Mouse (Mus musculus): ENCODE data around the gene Sel1l3. TPM values are rescaled to one million over a fixed set of nuclear protein-coding genes. Genes with fewer than 3 reads are reported as not detected.

The Sel1l3 gene
- polyA plus RNA-seq, 1 experiment from 2014 or later: 28.9 TPM

GRCm38 (mm10) chr5:53174461-53174860 lies 39.3 kb downstream of the Sel1l3 start:
- Histone ChIP-seq H3K4me3 (ENCODE audit: low read length) (no peak overlapping the region), H3K36me3 (ENCODE audit: control insufficient read depth, insufficient read depth, low read length) (peaks cover 4% of the 10 kb centered on the region; the same call in 1 of the 2 replicates), H3K27ac (ENCODE audit: low read depth, low read length) (no peak overlapping the region), H3K4me1 (ENCODE audit: control insufficient read depth, insufficient read depth, low read length) (no peaks in the 10 kb centered on the region), H3K9me3 (ENCODE audit: control insufficient read depth, low read length) (no peaks in the 10 kb centered on the region), H3K4me2 (replicated peaks; ENCODE audit: low read depth, low read length) (no peak overlapping the region), H3K27me3 (ENCODE audit: control insufficient read depth, insufficient read depth, low read length) (no peaks in the 10 kb centered on the region), H3K9ac (ENCODE audit: low read depth, low read length) (no peak overlapping the region)
- ATAC-seq (ENCODE audit: low FRiP score, low TSS enrichment): no peak
- WGBS: 90% methylated on average over 12 of the region's 12 CpGs

GRCm38 (mm10) chr5:53172908-53173307 lies 40.8 kb downstream of the Sel1l3 start:
- ATAC-seq (ENCODE audit: low FRiP score, low TSS enrichment): no peak; the same call in 1 of the 2 replicates
- no peak overlapping the region for H3K27ac ChIP-seq (ENCODE audit: low read depth, low read length)
- H3K9ac ChIP-seq (ENCODE audit: low read depth, low read length): no peak overlapping the region
- no peak overlapping the region for H3K4me3 ChIP-seq (ENCODE audit: low read length)
- 80% methylated on average over 7 of the region's 7 CpGs for WGBS
- no peaks in the 10 kb centered on the region for H3K27me3 ChIP-seq (ENCODE audit: control insufficient read depth, insufficient read depth, low read length)
- peaks cover 4% of the 10 kb centered on the region; the same call in 1 of the 2 replicates for H3K36me3 ChIP-seq (ENCODE audit: control insufficient read depth, insufficient read depth, low read length)
- no peaks in the 10 kb centered on the region for H3K9me3 ChIP-seq (ENCODE audit: control insufficient read depth, low read length)
- H3K4me1 ChIP-seq (ENCODE audit: control insufficient read depth, insufficient read depth, low read length): no peaks in the 10 kb centered on the region
- no peak overlapping the region for H3K4me2 ChIP-seq (replicated peaks; ENCODE audit: low read depth, low read length)

GRCm38 (mm10) chr5:53172256-53172636 lies 41.5 kb downstream of the Sel1l3 start:
- H3K9ac ChIP-seq (ENCODE audit: low read depth, low read length): no peak overlapping the region
- no peaks in the 10 kb centered on the region for H3K27me3 ChIP-seq (ENCODE audit: control insufficient read depth, insufficient read depth, low read length)
- no peak overlapping the region for H3K4me2 ChIP-seq (replicated peaks; ENCODE audit: low read depth, low read length)
- H3K36me3 ChIP-seq (ENCODE audit: control insufficient read depth, insufficient read depth, low read length): peaks cover 4% of the 10 kb centered on the region; the same call in 1 of the 2 replicates
- H3K4me3 ChIP-seq (ENCODE audit: low read length): no peak overlapping the region
- ATAC-seq (ENCODE audit: low FRiP score, low TSS enrichment): no peak
- H3K9me3 ChIP-seq (ENCODE audit: control insufficient read depth, low read length): no peaks in the 10 kb centered on the region
- no peaks in the 10 kb centered on the region for H3K4me1 ChIP-seq (ENCODE audit: control insufficient read depth, insufficient read depth, low read length)
- H3K27ac ChIP-seq (ENCODE audit: low read depth, low read length): no peak overlapping the region
- WGBS: 91% methylated on average over 10 of the region's 10 CpGs

GRCm38 (mm10) chr5:53171611-53172255 lies 42.0 kb downstream of the Sel1l3 start:
- 90% methylated on average over 6 of the region's 6 CpGs for WGBS
- Histone ChIP-seq H3K9ac (ENCODE audit: low read depth, low read length) (no peak overlapping the region), H3K4me1 (ENCODE audit: control insufficient read depth, insufficient read depth, low read length) (no peaks in the 10 kb centered on the region), H3K4me3 (ENCODE audit: low read length) (no peak overlapping the region), H3K27ac (ENCODE audit: low read depth, low read length) (no peak overlapping the region), H3K27me3 (ENCODE audit: control insufficient read depth, insufficient read depth, low read length) (no peaks in the 10 kb centered on the region), H3K36me3 (ENCODE audit: control insufficient read depth, insufficient read depth, low read length) (peaks cover 4% of the 10 kb centered on the region; the same call in 1 of the 2 replicates), H3K4me2 (replicated peaks; ENCODE audit: low read depth, low read length) (no peak overlapping the region), H3K9me3 (ENCODE audit: control insufficient read depth, low read length) (no peaks in the 10 kb centered on the region)
- no peak for ATAC-seq (ENCODE audit: low FRiP score, low TSS enrichment)

- Histone ChIP-seq H3K27ac (ENCODE audit: low read depth, low read length) (no peak overlapping the region), H3K4me2 (replicated peaks; ENCODE audit: low read depth, low read length) (no peak overlapping the region), H3K9me3 (ENCODE audit: control insufficient read depth, low read length) (no peaks in the 10 kb centered on the region), H3K36me3 (ENCODE audit: control insufficient read depth, insufficient read depth, low read length) (peaks cover under 1% of the 10 kb centered on the region; the same call in 1 of the 2 replicates), H3K27me3 (ENCODE audit: control insufficient read depth, insufficient read depth, low read length) (no peaks in the 10 kb centered on the region), H3K4me3 (ENCODE audit: low read length) (no peak overlapping the region), H3K4me1 (ENCODE audit: control insufficient read depth, insufficient read depth, low read length) (no peaks in the 10 kb centered on the region), H3K9ac (ENCODE audit: low read depth, low read length) (no peak overlapping the region)
- 85% methylated on average over 4 of the region's 4 CpGs for WGBS
- ATAC-seq (ENCODE audit: low FRiP score, low TSS enrichment): no peak
These were observed 46.2 kb downstream of the Sel1l3 start for GRCm38 (mm10) chr5:53167564-53167963.

GRCm38 (mm10) chr5:53165672-53166071 lies 48.1 kb downstream of the Sel1l3 start:
- ATAC-seq (ENCODE audit: low FRiP score, low TSS enrichment): no peak
- H3K9ac ChIP-seq (ENCODE audit: low read depth, low read length): no peak overlapping the region
- H3K4me3 ChIP-seq (ENCODE audit: low read length): no peak overlapping the region
- no peak overlapping the region for H3K4me2 ChIP-seq (replicated peaks; ENCODE audit: low read depth, low read length)
- WGBS: 87% methylated on average over 5 of the region's 5 CpGs
- no peaks in the 10 kb centered on the region for H3K27me3 ChIP-seq (ENCODE audit: control insufficient read depth, insufficient read depth, low read length)
- no peaks in the 10 kb centered on the region for H3K9me3 ChIP-seq (ENCODE audit: control insufficient read depth, low read length)
- H3K4me1 ChIP-seq (ENCODE audit: control insufficient read depth, insufficient read depth, low read length): no peaks in the 10 kb centered on the region
- H3K27ac ChIP-seq (ENCODE audit: low read depth, low read length): no peak overlapping the region
- no peaks in the 10 kb centered on the region; the same call in 1 of the 2 replicates for H3K36me3 ChIP-seq (ENCODE audit: control insufficient read depth, insufficient read depth, low read length)

GRCm38 (mm10) chr5:53162436-53162835 lies 51.3 kb downstream of the Sel1l3 start:
- Histone ChIP-seq H3K9me3 (ENCODE audit: control insufficient read depth, low read length) (no peaks in the 10 kb centered on the region), H3K36me3 (ENCODE audit: control insufficient read depth, insufficient read depth, low read length) (no peaks in the 10 kb centered on the region; the same call in 1 of the 2 replicates), H3K4me2 (replicated peaks; ENCODE audit: low read depth, low read length) (no peak overlapping the region), H3K9ac (ENCODE audit: low read depth, low read length) (no peak overlapping the region), H3K27ac (ENCODE audit: low read depth, low read length) (no peak overlapping the region), H3K27me3 (ENCODE audit: control insufficient read depth, insufficient read depth, low read length) (no peaks in the 10 kb centered on the region), H3K4me1 (ENCODE audit: control insufficient read depth, insufficient read depth, low read length) (no peaks in the 10 kb centered on the region), H3K4me3 (ENCODE audit: low read length) (no peak overlapping the region)
- no peak for ATAC-seq (ENCODE audit: low FRiP score, low TSS enrichment)
- 93% methylated on average over 8 of the region's 8 CpGs for WGBS

GRCm38 (mm10) chr5:53161506-53162186 lies 52.1 kb downstream of the Sel1l3 start:
- ATAC-seq (ENCODE audit: low FRiP score, low TSS enrichment): no peak
- Histone ChIP-seq H3K4me2 (replicated peaks; ENCODE audit: low read depth, low read length) (no peak overlapping the region), H3K4me3 (ENCODE audit: low read length) (no peak overlapping the region), H3K27ac (ENCODE audit: low read depth, low read length) (no peak overlapping the region), H3K36me3 (ENCODE audit: control insufficient read depth, insufficient read depth, low read length) (no peaks in the 10 kb centered on the region; the same call in 1 of the 2 replicates), H3K27me3 (ENCODE audit: control insufficient read depth, insufficient read depth, low read length) (no peaks in the 10 kb centered on the region), H3K9me3 (ENCODE audit: control insufficient read depth, low read length) (no peaks in the 10 kb centered on the region), H3K4me1 (ENCODE audit: control insufficient read depth, insufficient read depth, low read length) (no peaks in the 10 kb centered on the region), H3K9ac (ENCODE audit: low read depth, low read length) (no peak overlapping the region)
- 86% methylated on average over 8 of the region's 8 CpGs for WGBS

- H3K36me3 ChIP-seq (ENCODE audit: control insufficient read depth, insufficient read depth, low read length): no peaks in the 10 kb centered on the region; the same call in 1 of the 2 replicates
- H3K4me3 ChIP-seq (ENCODE audit: low read length): no peak overlapping the region
- no peaks in the 10 kb centered on the region for H3K27me3 ChIP-seq (ENCODE audit: control insufficient read depth, insufficient read depth, low read length)
- H3K4me2 ChIP-seq (replicated peaks; ENCODE audit: low read depth, low read length): no peak overlapping the region
- 88% methylated on average over 6 of the region's 6 CpGs for WGBS
- no peak for ATAC-seq (ENCODE audit: low FRiP score, low TSS enrichment)
- no peak overlapping the region for H3K27ac ChIP-seq (ENCODE audit: low read depth, low read length)
- H3K9me3 ChIP-seq (ENCODE audit: control insufficient read depth, low read length): no peaks in the 10 kb centered on the region
- H3K4me1 ChIP-seq (ENCODE audit: control insufficient read depth, insufficient read depth, low read length): no peaks in the 10 kb centered on the region
- no peak overlapping the region for H3K9ac ChIP-seq (ENCODE audit: low read depth, low read length)
These were observed 53.5 kb downstream of the Sel1l3 start for GRCm38 (mm10) chr5:53160207-53160606.

Measured in kidney, embryonic 14.5 days (tissue).